Mouse (Mus musculus) myocyte (in vitro differentiated cells): Measurements from ENCODE around the gene Kalrn.

Source experiments
- MAX ChIP-seq: IDR thresholded peaks from one replicate; pipeline ENCODE4 v1.6.1; 2011; ENCODE audit warnings: low read depth, mild to moderate bottlenecking, control low read depth
- MYOD1 ChIP-seq, 3 experiments: IDR thresholded peaks; one replicate each; pipeline ENCODE4 v1.6.1; 2011; ENCODE audit warnings: control low read depth in 2 of 3, low read depth in 2 of 3, mild to moderate bottlenecking in 2 of 3, moderate library complexity in 1 of 3; ENCODE audit not compliant: insufficient read length in 2 of 3, control insufficient read depth in 1 of 3
- POLR2A ChIP-seq: IDR thresholded peaks from one replicate; pipeline ENCODE4 v1.6.1; 2011; ENCODE audit warnings: low read depth, mild to moderate bottlenecking, control low read depth, moderate library complexity; ENCODE audit not compliant: insufficient read length
- POLR2AphosphoS2 ChIP-seq: IDR thresholded peaks from one replicate; pipeline ENCODE4 v1.6.1; 2011; ENCODE audit warnings: low read depth, control low read depth; ENCODE audit not compliant: insufficient read length
- SRF ChIP-seq: IDR thresholded peaks from one replicate; pipeline ENCODE4 v1.6.1; 2011; ENCODE audit warnings: low read depth; ENCODE audit not compliant: control insufficient read depth, insufficient read length
- TCF12 ChIP-seq: IDR thresholded peaks from one replicate; pipeline ENCODE4 v1.6.1; 2011; ENCODE audit warnings: mild to moderate bottlenecking, control low read depth; ENCODE audit not compliant: poor library complexity, insufficient read depth, severe bottlenecking
- USF1 ChIP-seq: IDR thresholded peaks from one replicate; pipeline ENCODE4 v1.6.1; 2011; ENCODE audit warnings: low read depth, mild to moderate bottlenecking, control low read depth, moderate library complexity

DNA sequence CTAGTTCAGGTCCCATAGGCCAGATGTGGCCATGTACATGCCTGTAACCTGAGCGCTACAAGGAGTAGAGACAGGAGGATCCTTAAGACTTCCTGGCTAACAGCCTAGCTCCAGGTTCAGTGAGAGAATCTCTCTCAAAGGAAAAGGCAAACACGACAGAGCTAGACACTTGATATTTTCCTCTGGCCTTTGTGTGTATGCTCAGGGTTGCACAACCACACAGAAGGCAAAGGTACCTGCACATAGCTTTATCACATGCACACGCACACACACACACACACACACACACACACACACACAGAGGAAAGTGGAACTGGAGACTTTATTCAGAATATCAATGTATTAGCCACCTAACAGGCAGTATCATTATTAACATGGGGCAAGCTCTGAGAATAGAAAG is 219.3 kb downstream of the Kalrn start:
- no peak for TF ChIP-seq MYOD1 (IDR thresholded peaks at IDR 0.05; ENCODE audit: control insufficient read depth in 1 of 3, insufficient read length in 2 of 3, low read depth in 2 of 3)
- TF ChIP-seq POLR2A, result no peak
- TF ChIP-seq TCF12, result no peak
- TF ChIP-seq MAX, result no peak
- TF ChIP-seq SRF, result no peak
- TF ChIP-seq USF1, result no peak
- TF ChIP-seq POLR2AphosphoS2, result no peak
